Mouse (Mus musculus): ENCODE measurements at regions not wholly inside any gene's neighbourhood (a gene's known extent, or its start where the extent isn't known, plus 50 kb on each side); places are given as distances from the start of the nearest gene placed in this dataset.

GRCm38 (mm10) chr19:36178828-36179251 lies 58.9 kb upstream of the Ankrd1 start:
- no peak for DNase-seq (ENCODE audit: low spot score in 2 of 2)
- TF ChIP-seq CTCF (conservative IDR thresholded peaks at IDR 0.05), result no peak
- Histone ChIP-seq H3K27ac (no peak overlapping the region), H3K4me3 (no peak overlapping the region)

GRCm38 (mm10) chr19:36180329-36180728 lies 60.4 kb upstream of the Ankrd1 start:
- Histone ChIP-seq H3K4me3 (no peak overlapping the region), H3K27ac (no peak overlapping the region)
- no peak for TF ChIP-seq CTCF (conservative IDR thresholded peaks at IDR 0.05)
- DNase-seq (ENCODE audit: low spot score in 2 of 2), result no peak

GRCm38 (mm10) chr19:36181535-36181934 lies 61.6 kb upstream of the Ankrd1 start:
- no peak for DNase-seq (ENCODE audit: low spot score in 2 of 2)
- Histone ChIP-seq H3K4me3 (no peak overlapping the region), H3K27ac (no peak overlapping the region)
- no peak for TF ChIP-seq CTCF (conservative IDR thresholded peaks at IDR 0.05)

- peak; percentile 65 to 76 for DNase-seq (ENCODE audit: low spot score in 2 of 2)
Measured at GRCm38 (mm10) chr19:36183127-36183526, 63.2 kb upstream of the Ankrd1 start.

GRCm38 (mm10) chr19:36189662-36190061 lies 69.8 kb upstream of the Ankrd1 start:
- no peak overlapping the region for H3K4me3 ChIP-seq
- H3K27ac ChIP-seq, result no peak overlapping the region
- DNase-seq (ENCODE audit: low spot score in 2 of 2), result no peak
- no peak for TF ChIP-seq CTCF (conservative IDR thresholded peaks at IDR 0.05)

More at GRCm38 (mm10) chr19:36183127-36183526, 63.2 kb upstream of the Ankrd1 start:
- TF ChIP-seq CTCF (conservative IDR thresholded peaks at IDR 0.05), result peak; percentile 95
- Histone ChIP-seq H3K27ac (no peak overlapping the region), H3K4me3 (no peak overlapping the region)

- TF ChIP-seq CTCF (conservative IDR thresholded peaks at IDR 0.05), result no peak
- H3K4me3 ChIP-seq, result no peak overlapping the region
- DNase-seq (ENCODE audit: low spot score in 2 of 2), result no peak
- H3K27ac ChIP-seq, result no peak overlapping the region
Measured at GRCm38 (mm10) chr19:36191641-36192040, 71.7 kb upstream of the Ankrd1 start.

GRCm38 (mm10) chr19:36204269-36204668 lies 84.4 kb upstream of the Ankrd1 start:
- Histone ChIP-seq H3K4me3 (no peak overlapping the region), H3K27ac (no peak overlapping the region)
- TF ChIP-seq CTCF (conservative IDR thresholded peaks at IDR 0.05), result no peak
- no peak for DNase-seq (ENCODE audit: low spot score in 2 of 2)

- H3K4me3 ChIP-seq, result no peak overlapping the region
- no peak for TF ChIP-seq CTCF (conservative IDR thresholded peaks at IDR 0.05)
- H3K27ac ChIP-seq, result no peak overlapping the region
- DNase-seq (ENCODE audit: low spot score in 2 of 2), result no peak
Measured at GRCm38 (mm10) chr19:36204965-36205718, 85.2 kb upstream of the Ankrd1 start.

GRCm38 (mm10) chr19:36207735-36208288 lies 87.9 kb upstream of the Ankrd1 start:
- no peak for DNase-seq (ENCODE audit: low spot score in 2 of 2)
- peak; percentile 42 for TF ChIP-seq CTCF (conservative IDR thresholded peaks at IDR 0.05)
- Histone ChIP-seq H3K4me3 (no peak overlapping the region; the same call in 1 of the 2 replicates), H3K27ac (peak overlapping the region; percentile 24; the same call in 1 of the 2 replicates)

GRCm38 (mm10) chr19:36208419-36208818 lies 88.5 kb upstream of the Ankrd1 start:
- peak overlapping the region; percentile 24; the same call in 1 of the 2 replicates for H3K27ac ChIP-seq
- no peak for DNase-seq (ENCODE audit: low spot score in 2 of 2)
- no peak overlapping the region for H3K4me3 ChIP-seq
- no peak for TF ChIP-seq CTCF (conservative IDR thresholded peaks at IDR 0.05)

- H3K27ac ChIP-seq, result no peak overlapping the region; the same call in 1 of the 2 replicates
- no peak for TF ChIP-seq CTCF (conservative IDR thresholded peaks at IDR 0.05)
- peak; percentile 12 to 15 for DNase-seq (ENCODE audit: low spot score in 2 of 2)
Measured at GRCm38 (mm10) chr19:36213461-36213860, 93.6 kb upstream of the Ankrd1 start.

GRCm38 (mm10) chr19:36214188-36214968 lies 94.5 kb upstream of the Ankrd1 start:
- Histone ChIP-seq H3K27ac (no peak overlapping the region), H3K4me3 (no peak overlapping the region)
- TF ChIP-seq CTCF (conservative IDR thresholded peaks at IDR 0.05), result no peak
- peak in 1 of 2 experiments; percentile 42 for DNase-seq (ENCODE audit: low spot score in 2 of 2)

More at GRCm38 (mm10) chr19:36213461-36213860, 93.6 kb upstream of the Ankrd1 start:
- H3K4me3 ChIP-seq, result no peak overlapping the region

GRCm38 (mm10) chr19:36217177-36217576 lies 97.3 kb upstream of the Ankrd1 start:
- TF ChIP-seq CTCF (conservative IDR thresholded peaks at IDR 0.05), result no peak
- DNase-seq (ENCODE audit: low spot score in 2 of 2), result no peak
- Histone ChIP-seq H3K27ac (no peak overlapping the region), H3K4me3 (no peak overlapping the region)

All from layer of hippocampus, adult 2 months (tissue).